Mouse (Mus musculus): ENCODE measurements at regions not wholly inside any gene's neighbourhood (a gene's known extent, or its start where the extent isn't known, plus 50 kb on each side); places are given as distances from the start of the nearest gene placed in this dataset.

- no peak for ATAC-seq (ENCODE audit: insufficient number of reproducible peaks, insufficient read depth, low FRiP score, low read depth)
- no peak overlapping the region for H3K4me2 ChIP-seq (replicated peaks; ENCODE audit: low read depth, low read length)
- no peak overlapping the region for H3K27ac ChIP-seq (ENCODE audit: low read length)
- no peaks in the 10 kb centered on the region for H3K36me3 ChIP-seq (ENCODE audit: control insufficient read depth, insufficient read depth, low read length)
- no peaks in the 10 kb centered on the region for H3K27me3 ChIP-seq (ENCODE audit: control insufficient read depth, insufficient read depth, low read length)
- 71% methylated on average over 3 of the region's 3 CpGs for WGBS
- H3K9me3 ChIP-seq (ENCODE audit: control insufficient read depth, low read depth, low read length), result no peaks in the 10 kb centered on the region
- H3K9ac ChIP-seq (replicated peaks; ENCODE audit: low read depth, low read length), result no peak overlapping the region
- H3K4me3 ChIP-seq (ENCODE audit: low read depth, low read length), result no peak overlapping the region
- H3K4me1 ChIP-seq (ENCODE audit: control insufficient read depth, insufficient read depth, low read length), result no peaks in the 10 kb centered on the region
These were observed 74.0 kb downstream of the Nxf2 start for GRCm38 (mm10) chrX:134890583-134890982.

- 89% methylated on average over 4 of the region's 4 CpGs for WGBS
These were observed 74.9 kb downstream of the Nxf2 start for GRCm38 (mm10) chrX:134889634-134890033.

GRCm38 (mm10) chrX:134882334-134882733, 73.3 kb upstream of the Armcx2 start:
- H3K4me1 ChIP-seq (ENCODE audit: control insufficient read depth, insufficient read depth, low read length), result no peaks in the 10 kb centered on the region
- H3K9me3 ChIP-seq (ENCODE audit: control insufficient read depth, low read depth, low read length), result no peaks in the 10 kb centered on the region
- H3K27ac ChIP-seq (ENCODE audit: low read length), result peak overlapping the region; percentile 77
- no peaks in the 10 kb centered on the region for H3K27me3 ChIP-seq (ENCODE audit: control insufficient read depth, insufficient read depth, low read length)
- peak; percentile 58; the same call in 1 of the 2 replicates for ATAC-seq (ENCODE audit: insufficient number of reproducible peaks, insufficient read depth, low FRiP score, low read depth)
- no peak overlapping the region for H3K4me3 ChIP-seq (ENCODE audit: low read depth, low read length)
- H3K4me2 ChIP-seq (replicated peaks; ENCODE audit: low read depth, low read length), result no peak overlapping the region
- no peaks in the 10 kb centered on the region for H3K36me3 ChIP-seq (ENCODE audit: control insufficient read depth, insufficient read depth, low read length)
- 53% methylated on average over 5 of the region's 5 CpGs for WGBS
- no peak overlapping the region for H3K9ac ChIP-seq (replicated peaks; ENCODE audit: low read depth, low read length)

More at GRCm38 (mm10) chrX:134889634-134890033, 74.9 kb downstream of the Nxf2 start:
- Histone ChIP-seq H3K27me3 (ENCODE audit: control insufficient read depth, insufficient read depth, low read length) (no peaks in the 10 kb centered on the region), H3K4me2 (replicated peaks; ENCODE audit: low read depth, low read length) (no peak overlapping the region), H3K4me1 (ENCODE audit: control insufficient read depth, insufficient read depth, low read length) (no peaks in the 10 kb centered on the region), H3K9me3 (ENCODE audit: control insufficient read depth, low read depth, low read length) (no peaks in the 10 kb centered on the region), H3K27ac (ENCODE audit: low read length) (no peak overlapping the region), H3K36me3 (ENCODE audit: control insufficient read depth, insufficient read depth, low read length) (no peaks in the 10 kb centered on the region), H3K4me3 (ENCODE audit: low read depth, low read length) (no peak overlapping the region), H3K9ac (replicated peaks; ENCODE audit: low read depth, low read length) (no peak overlapping the region)
- ATAC-seq (ENCODE audit: insufficient number of reproducible peaks, insufficient read depth, low FRiP score, low read depth), result no peak

- no peaks in the 10 kb centered on the region for H3K9me3 ChIP-seq (ENCODE audit: control insufficient read depth, low read depth, low read length)
- no peak for ATAC-seq (ENCODE audit: insufficient number of reproducible peaks, insufficient read depth, low FRiP score, low read depth)
- H3K27me3 ChIP-seq (ENCODE audit: control insufficient read depth, insufficient read depth, low read length), result no peaks in the 10 kb centered on the region
- H3K36me3 ChIP-seq (ENCODE audit: control insufficient read depth, insufficient read depth, low read length), result no peaks in the 10 kb centered on the region
- H3K4me1 ChIP-seq (ENCODE audit: control insufficient read depth, insufficient read depth, low read length), result no peaks in the 10 kb centered on the region
- H3K27ac ChIP-seq (ENCODE audit: low read length), result no peak overlapping the region
- no peak overlapping the region for H3K4me2 ChIP-seq (replicated peaks; ENCODE audit: low read depth, low read length)
- H3K9ac ChIP-seq (replicated peaks; ENCODE audit: low read depth, low read length), result no peak overlapping the region
- H3K4me3 ChIP-seq (ENCODE audit: low read depth, low read length), result no peak overlapping the region
- WGBS, result 63% methylated on average over 2 of the region's 2 CpGs
These were observed 70.9 kb upstream of the Armcx2 start for GRCm38 (mm10) chrX:134879877-134880276.

- WGBS, result 83% methylated on average over 2 of the region's 2 CpGs
- H3K9me3 ChIP-seq (ENCODE audit: control insufficient read depth, low read depth, low read length), result no peaks in the 10 kb centered on the region
- no peaks in the 10 kb centered on the region for H3K36me3 ChIP-seq (ENCODE audit: control insufficient read depth, insufficient read depth, low read length)
- H3K4me1 ChIP-seq (ENCODE audit: control insufficient read depth, insufficient read depth, low read length), result no peaks in the 10 kb centered on the region
- H3K27me3 ChIP-seq (ENCODE audit: control insufficient read depth, insufficient read depth, low read length), result no peaks in the 10 kb centered on the region
- no peak for ATAC-seq (ENCODE audit: insufficient number of reproducible peaks, insufficient read depth, low FRiP score, low read depth)
- H3K4me2 ChIP-seq (replicated peaks; ENCODE audit: low read depth, low read length), result no peak overlapping the region
- H3K27ac ChIP-seq (ENCODE audit: low read length), result no peak overlapping the region
- no peak overlapping the region for H3K4me3 ChIP-seq (ENCODE audit: low read depth, low read length)
- no peak overlapping the region for H3K9ac ChIP-seq (replicated peaks; ENCODE audit: low read depth, low read length)
These were observed 69.8 kb upstream of the Armcx2 start for GRCm38 (mm10) chrX:134878870-134879269.

GRCm38 (mm10) chrX:134874696-134875095, 65.7 kb upstream of the Armcx2 start:
- Histone ChIP-seq H3K4me2 (replicated peaks; ENCODE audit: low read depth, low read length) (no peak overlapping the region), H3K4me3 (ENCODE audit: low read depth, low read length) (no peak overlapping the region), H3K4me1 (ENCODE audit: control insufficient read depth, insufficient read depth, low read length) (no peaks in the 10 kb centered on the region), H3K9me3 (ENCODE audit: control insufficient read depth, low read depth, low read length) (no peaks in the 10 kb centered on the region), H3K27me3 (ENCODE audit: control insufficient read depth, insufficient read depth, low read length) (no peaks in the 10 kb centered on the region), H3K36me3 (ENCODE audit: control insufficient read depth, insufficient read depth, low read length) (no peaks in the 10 kb centered on the region), H3K27ac (ENCODE audit: low read length) (no peak overlapping the region), H3K9ac (replicated peaks; ENCODE audit: low read depth, low read length) (no peak overlapping the region)
- ATAC-seq (ENCODE audit: insufficient number of reproducible peaks, insufficient read depth, low FRiP score, low read depth), result no peak
- WGBS, result 28% methylated on average over 2 of the region's 2 CpGs

- H3K9ac ChIP-seq (replicated peaks; ENCODE audit: low read depth, low read length), result no peak overlapping the region
- no peaks in the 10 kb centered on the region for H3K4me1 ChIP-seq (ENCODE audit: control insufficient read depth, insufficient read depth, low read length)
- H3K9me3 ChIP-seq (ENCODE audit: control insufficient read depth, low read depth, low read length), result no peaks in the 10 kb centered on the region
- H3K27me3 ChIP-seq (ENCODE audit: control insufficient read depth, insufficient read depth, low read length), result no peaks in the 10 kb centered on the region
- no peak overlapping the region for H3K4me3 ChIP-seq (ENCODE audit: low read depth, low read length)
- H3K27ac ChIP-seq (ENCODE audit: low read length), result no peak overlapping the region
- 56% methylated on average over 1 of the region's 1 CpGs for WGBS
- H3K4me2 ChIP-seq (replicated peaks; ENCODE audit: low read depth, low read length), result no peak overlapping the region
- no peaks in the 10 kb centered on the region for H3K36me3 ChIP-seq (ENCODE audit: control insufficient read depth, insufficient read depth, low read length)
- ATAC-seq (ENCODE audit: insufficient number of reproducible peaks, insufficient read depth, low FRiP score, low read depth), result no peak
These were observed 64.6 kb upstream of the Armcx2 start for GRCm38 (mm10) chrX:134873651-134874050.

GRCm38 (mm10) chrX:134861641-134862040, 52.6 kb upstream of the Armcx2 start:
- H3K27me3 ChIP-seq (ENCODE audit: control insufficient read depth, insufficient read depth, low read length), result no peaks in the 10 kb centered on the region
- no peak for ATAC-seq (ENCODE audit: insufficient number of reproducible peaks, insufficient read depth, low FRiP score, low read depth)
- no peak overlapping the region for H3K27ac ChIP-seq (ENCODE audit: low read length)
- no peaks in the 10 kb centered on the region for H3K36me3 ChIP-seq (ENCODE audit: control insufficient read depth, insufficient read depth, low read length)
- WGBS, result 91% methylated on average over 1 of the region's 1 CpGs
- H3K4me3 ChIP-seq (ENCODE audit: low read depth, low read length), result no peak overlapping the region
- H3K9ac ChIP-seq (replicated peaks; ENCODE audit: low read depth, low read length), result no peak overlapping the region
- no peaks in the 10 kb centered on the region for H3K9me3 ChIP-seq (ENCODE audit: control insufficient read depth, low read depth, low read length)
- no peaks in the 10 kb centered on the region for H3K4me1 ChIP-seq (ENCODE audit: control insufficient read depth, insufficient read depth, low read length)
- H3K4me2 ChIP-seq (replicated peaks; ENCODE audit: low read depth, low read length), result no peak overlapping the region

Measured in stomach, embryonic 14.5 days (tissue).